Mouse (Mus musculus) embryonic fibroblast, embryonic 13.5 days (primary cell): ENCODE measurements around the gene Cdr2l.

Source experiments
- CTCF ChIP-seq: IDR thresholded peaks from 2 replicates; pipeline ENCODE4 v1.5.1; 2011; ENCODE audit warnings: mild to moderate bottlenecking, control low read depth, low read length, moderate library complexity, borderline replicate concordance; ENCODE audit not compliant: insufficient read depth
- POLR2A ChIP-seq: IDR thresholded peaks from 2 replicates; pipeline ENCODE4 v1.6.1; 2011; ENCODE audit warnings: low read depth, mild to moderate bottlenecking, control low read depth, low read length, moderate library complexity

- TF ChIP-seq CTCF (no peak), POLR2A (no peak)
These were observed 47.6 kb downstream of the Cdr2l start for GRCm38 (mm10) chr11:115429307-115429706.
